Mouse (Mus musculus): ENCODE data around the gene Agap2.

DNA sequence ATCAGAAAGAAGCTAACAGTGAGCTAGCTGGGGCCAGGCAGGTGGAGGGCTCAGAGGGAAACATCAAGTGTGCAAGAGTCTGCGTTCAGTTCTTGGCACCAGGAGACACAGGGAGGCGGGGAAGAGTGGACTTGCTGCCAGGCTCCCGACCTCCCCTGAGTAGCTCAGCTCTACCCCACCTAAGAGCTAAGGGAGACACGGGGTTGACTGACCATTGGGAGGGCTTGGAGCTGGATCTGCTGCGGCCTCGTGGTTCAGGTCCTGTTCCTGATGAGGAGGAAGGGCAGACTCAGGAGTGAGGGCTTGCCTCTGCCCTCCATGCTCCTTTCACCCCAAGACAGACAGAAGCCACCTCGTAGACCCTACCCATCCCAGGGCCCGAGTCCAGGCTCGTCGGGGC lies 24.1 kb downstream of the Agap2 start:
- TF ChIP-seq POLR2A (IDR thresholded peaks at IDR 0.05; ENCODE audit: low read depth, low read length) (no peak), CTCF (IDR thresholded peaks at IDR 0.05; ENCODE audit: extremely low read depth, insufficient read length, insufficient replicate concordance, low read depth, low read length) (no peak)
